In the genomic region with DNA sequence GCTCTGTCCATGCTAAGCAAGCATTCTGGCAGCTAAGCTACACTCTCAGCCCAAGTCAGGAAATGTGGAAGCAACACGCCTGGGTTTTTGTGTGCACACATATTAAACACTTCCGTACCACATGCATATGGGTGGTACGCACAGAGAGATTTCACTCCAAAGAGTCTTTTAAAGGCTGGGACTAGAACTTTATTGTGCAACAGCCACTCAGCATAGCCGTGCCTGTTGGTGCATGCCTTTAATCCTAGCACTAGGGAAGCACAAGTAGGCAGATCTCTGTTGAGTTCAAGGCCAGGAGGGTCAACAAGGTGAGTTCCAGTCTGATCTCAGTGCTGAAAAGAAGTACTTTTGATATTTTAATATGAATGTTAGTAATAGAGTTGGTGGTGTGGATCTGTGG, we compare ENCODE assay signal across 23 mouse cellular contexts.
"Had no signal": no experiment of that assay in that cellular context is flagged by ENCODE, and none has a peak within 500 bp of the region (broad histone marks: within the 10 kb centered on the region; RNA-seq: fewer than 3 reads in every experiment).

No protein-coding gene starts in this region.

- H3K4me1 ChIP-seq: intestine, embryonic 15.5 days had no signal

- H3K27me3 ChIP-seq: hindbrain, embryonic 12.5 days; limb, embryonic 13.5 days; limb, embryonic 15.5 days had no signal

- DNase-seq: gastrocnemius, adult 2 months; gastrocnemius, postnatal 10 days; gastrocnemius, postnatal 25 days; heart, adult 18-20 months; heart, postnatal 10 days; heart, postnatal 4 days; kidney, adult 18-20 months; kidney, adult 8-10 months; kidney, postnatal 14 days; kidney, postnatal 36 days; layer of hippocampus, adult 9-11 months; layer of hippocampus, postnatal 36 days; left cerebral cortex, postnatal 4 days had no signal

- H3K4me3 ChIP-seq: gastrocnemius, adult 2 months; heart, embryonic 10.5 days; heart, embryonic 12.5 days; hindbrain, embryonic 10.5 days; hindbrain, embryonic 12.5 days; intestine, embryonic 15.5 days; kidney, embryonic 15.5 days; limb, embryonic 13.5 days; limb, embryonic 15.5 days had no signal

- H3K27ac ChIP-seq: gastrocnemius, adult 2 months; heart, embryonic 10.5 days; hindbrain, embryonic 10.5 days; hindbrain, embryonic 12.5 days; hindbrain, embryonic 14.5 days; intestine, embryonic 15.5 days; kidney, embryonic 15.5 days; kidney, postnatal 0 days; limb, embryonic 13.5 days; limb, embryonic 15.5 days had no signal

- H3K36me3 ChIP-seq: heart, embryonic 10.5 days; heart, embryonic 12.5 days; hindbrain, embryonic 10.5 days; hindbrain, embryonic 12.5 days; intestine, embryonic 15.5 days; kidney, embryonic 15.5 days; limb, embryonic 13.5 days; limb, embryonic 15.5 days had no signal
